Mouse (Mus musculus): ENCODE results near the gene Mgea5. TPM values are rescaled to one million over a fixed set of nuclear protein-coding genes. Genes with fewer than 3 reads are reported as not detected.

Gene Mgea5
- total RNA-seq, 2 experiments from 2014 or later = 158 to 165 TPM

DNA sequence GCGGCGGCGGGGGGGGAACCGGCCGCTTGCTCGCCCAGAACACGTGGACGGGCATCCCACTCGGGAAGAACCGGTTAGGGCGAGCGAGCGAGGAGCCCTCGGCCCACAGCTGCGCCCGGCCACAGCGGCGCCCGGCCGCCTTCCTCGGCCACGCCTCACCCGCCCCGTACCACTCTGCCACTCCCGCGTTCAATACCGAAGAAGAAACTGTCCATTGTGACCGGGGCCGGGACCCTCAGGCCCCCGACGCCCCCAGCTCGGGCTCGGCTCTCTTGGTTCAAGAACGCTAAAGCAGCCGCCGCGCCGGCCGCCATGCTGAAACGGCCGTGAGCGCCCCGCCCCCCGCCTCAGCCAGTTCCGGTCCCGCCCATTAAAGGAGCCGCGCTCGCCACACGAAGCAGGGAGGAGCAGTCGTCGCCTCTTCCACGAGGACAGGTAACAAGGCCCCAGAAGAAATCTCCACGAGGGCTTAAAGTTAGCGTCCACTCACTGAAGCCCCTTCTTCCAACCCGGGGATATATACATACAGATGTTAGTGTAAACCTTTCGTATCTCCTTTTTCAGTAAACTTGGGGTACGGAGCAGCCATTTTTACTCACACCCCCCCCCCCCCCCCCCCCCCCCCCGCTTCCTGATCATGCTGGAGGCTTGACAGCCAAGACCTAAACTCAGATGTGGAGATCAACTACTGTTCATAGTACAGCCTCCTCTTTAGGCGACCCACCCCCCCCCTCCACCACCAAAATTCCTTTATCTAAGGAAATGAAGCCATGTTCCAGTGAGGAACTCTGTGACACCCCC, 34.2 kb downstream of the Mgea5 start, which contains the start of gene Npm3:
Gene Npm3, minus strand, starts transcription at position 349 of the 801 bp plus-strand sequence.
- peak; percentile 74 to 82 for DNase-seq (ENCODE audit: low spot score in 2 of 2)

DNA sequence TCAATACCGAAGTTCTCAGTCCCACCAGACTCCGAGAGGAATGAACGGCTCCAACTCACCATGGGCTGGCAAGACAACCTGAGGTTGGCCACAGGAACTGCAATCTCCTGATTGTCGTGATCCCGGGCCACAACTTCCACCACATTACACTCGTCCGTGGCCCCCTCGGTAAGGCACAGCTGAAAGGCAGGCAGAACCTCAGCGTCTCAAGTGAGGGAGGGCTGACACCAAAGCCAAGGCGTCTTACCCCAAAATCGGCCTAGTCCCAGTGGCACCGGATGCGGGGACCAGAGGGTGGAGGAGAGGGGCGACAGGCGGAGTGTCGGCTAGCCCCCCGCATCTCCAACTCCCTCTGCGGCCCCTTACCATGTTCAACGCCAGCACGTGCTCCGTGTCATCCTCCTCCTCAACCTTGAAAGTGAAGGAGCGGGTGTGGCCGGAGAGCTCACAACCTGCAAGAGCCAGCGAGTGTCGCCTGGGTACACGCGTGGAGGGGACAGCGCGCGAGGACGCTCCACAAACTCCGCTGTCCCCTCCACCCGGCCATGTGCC, 34.9 kb downstream of the Mgea5 start:
- no peak for DNase-seq (ENCODE audit: low spot score in 2 of 2)

DNA sequence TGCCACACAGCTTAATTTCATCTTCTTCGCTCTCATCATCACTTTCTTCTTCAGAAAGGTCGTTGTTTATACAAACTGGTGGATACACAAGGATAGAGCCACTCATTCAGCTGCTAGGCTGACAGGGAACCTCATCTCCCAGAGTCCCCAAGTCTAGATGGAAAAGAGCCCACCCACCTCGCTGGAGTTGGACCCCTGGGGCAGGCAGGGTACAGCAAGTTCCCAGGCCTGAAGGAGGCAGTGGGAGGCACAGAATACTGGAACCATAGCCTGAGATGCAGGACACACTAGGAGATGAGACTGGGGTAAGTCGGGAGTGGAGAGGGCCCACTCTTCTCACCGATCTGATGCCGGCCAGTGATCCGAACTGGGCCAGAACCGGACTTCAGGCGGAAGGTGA, 35.4 kb downstream of the Mgea5 start:
- DNase-seq (ENCODE audit: low spot score in 2 of 2) = no peak

DNA sequence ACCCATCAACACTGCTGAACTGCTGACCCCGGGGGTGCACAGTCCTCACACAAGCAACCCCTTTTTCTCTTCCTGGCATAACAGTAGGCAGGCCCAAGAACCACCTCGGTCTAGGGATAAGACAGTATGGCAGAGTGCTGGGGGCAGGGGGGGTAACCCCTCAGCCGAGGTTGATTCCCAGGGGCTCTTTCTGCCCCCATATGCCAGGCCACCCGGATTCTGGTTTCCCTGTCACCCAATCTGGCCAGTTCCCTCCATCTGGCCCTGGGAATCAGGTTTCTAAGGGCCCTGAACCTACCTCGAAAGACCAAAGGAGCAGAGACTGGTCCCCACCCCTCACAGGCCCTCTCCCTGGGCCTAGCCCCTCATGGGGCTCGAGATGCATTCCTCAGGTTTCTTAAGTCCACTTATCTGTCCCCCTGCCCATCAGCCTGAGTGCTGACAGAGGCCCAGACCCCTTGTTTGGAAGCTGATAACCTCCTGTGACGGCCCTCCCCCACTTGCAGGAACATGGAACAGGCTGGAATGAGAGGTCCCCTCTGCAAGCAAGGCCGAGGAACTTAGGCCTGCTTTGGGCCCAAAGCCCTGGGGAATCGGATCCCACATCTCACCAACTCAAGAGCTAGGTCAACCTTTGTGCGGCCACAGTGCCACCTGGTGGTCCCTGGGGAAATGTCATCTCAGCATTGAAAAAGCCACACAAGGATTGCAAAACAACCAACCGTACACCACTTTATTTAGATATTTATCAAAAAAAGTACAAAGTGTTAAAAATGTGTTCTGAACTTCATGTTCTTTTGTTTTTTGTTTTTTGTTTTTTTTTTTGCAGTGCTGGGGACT, 36.4 kb downstream of the Mgea5 start:
- DNase-seq (ENCODE audit: low spot score in 2 of 2) = peak; percentile 87 to 88

DNA sequence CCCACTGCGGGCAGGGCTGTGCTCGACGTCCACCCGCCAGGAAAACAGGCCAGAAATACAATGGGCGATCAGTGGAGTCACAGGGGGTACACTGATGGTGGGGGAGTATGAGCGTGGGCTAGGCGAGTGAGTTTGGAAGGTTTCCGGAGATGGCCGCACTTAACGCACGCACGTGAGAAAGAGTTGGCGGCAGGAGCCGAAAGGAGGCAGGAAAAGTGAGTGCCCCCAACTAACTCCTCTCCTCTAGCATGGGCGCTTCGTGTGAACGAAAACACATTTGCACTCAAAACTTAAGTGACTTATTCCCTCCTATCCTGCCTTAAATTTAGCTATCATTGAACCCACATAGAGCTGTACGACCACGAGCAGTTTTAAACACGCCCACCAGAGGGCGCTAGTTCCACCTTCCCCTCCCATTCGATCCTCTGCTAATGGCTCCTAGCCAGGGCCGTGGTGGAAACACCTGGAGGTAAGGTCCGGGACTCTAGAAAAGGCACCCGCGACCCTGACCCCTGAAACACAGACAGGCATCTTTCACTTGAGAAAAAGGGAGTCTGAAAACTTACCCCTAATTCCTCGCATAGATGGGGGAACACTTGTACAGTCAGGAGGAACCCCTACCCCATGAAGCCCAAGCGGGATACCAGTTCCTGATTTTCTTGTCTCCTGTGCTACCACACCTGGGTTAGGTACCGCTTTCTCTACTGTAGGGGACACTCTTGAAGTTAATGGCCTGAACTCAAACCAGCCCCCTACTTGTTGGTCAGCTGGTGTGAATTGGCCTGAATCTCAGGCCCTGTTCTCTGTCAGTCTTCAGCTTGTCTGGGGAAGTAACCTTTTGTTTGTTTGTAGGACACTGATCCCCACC, 37.2 kb downstream of the Mgea5 start:
- peak; percentile 72 to 77 for DNase-seq (ENCODE audit: low spot score in 2 of 2)

DNA sequence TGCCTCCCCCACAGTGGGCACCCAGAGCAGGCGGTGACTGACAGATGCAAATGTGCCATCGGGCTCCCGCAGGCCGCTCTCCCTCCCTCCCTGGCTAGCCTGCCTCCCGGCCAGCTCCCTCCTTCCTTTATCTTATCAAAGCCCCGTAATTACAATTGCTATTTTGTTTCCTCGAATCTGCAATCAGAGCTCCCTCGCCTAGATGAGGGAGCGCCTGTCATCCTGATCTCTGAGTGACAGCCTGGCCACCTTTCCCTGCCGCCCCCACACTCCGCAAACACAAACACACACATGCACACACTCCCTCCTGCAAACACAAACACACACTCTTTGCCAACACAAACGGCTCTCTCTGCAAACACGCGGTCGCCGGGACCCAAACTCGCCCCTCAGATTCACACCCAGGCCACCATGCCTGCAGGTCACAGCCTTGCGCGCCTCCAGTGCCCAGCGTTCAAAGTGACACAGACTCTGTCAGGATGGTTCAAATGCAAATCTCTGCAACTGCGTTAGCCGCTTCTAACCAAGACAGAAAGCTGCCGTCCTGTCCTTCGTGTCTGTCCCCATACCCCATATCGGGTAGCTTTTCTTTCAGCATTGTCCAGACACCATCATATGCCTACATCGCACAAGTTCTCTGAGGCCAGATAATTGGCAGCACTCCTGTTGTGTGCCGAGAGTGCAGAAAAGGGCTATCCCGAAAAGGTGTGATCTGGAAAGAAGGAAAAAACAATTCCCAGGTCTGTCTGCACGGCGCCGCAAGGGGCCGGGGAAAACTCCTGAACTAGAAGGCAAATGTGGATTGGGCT, 38.1 kb downstream of the Mgea5 start:
- no peak for DNase-seq (ENCODE audit: low spot score in 2 of 2)

DNA sequence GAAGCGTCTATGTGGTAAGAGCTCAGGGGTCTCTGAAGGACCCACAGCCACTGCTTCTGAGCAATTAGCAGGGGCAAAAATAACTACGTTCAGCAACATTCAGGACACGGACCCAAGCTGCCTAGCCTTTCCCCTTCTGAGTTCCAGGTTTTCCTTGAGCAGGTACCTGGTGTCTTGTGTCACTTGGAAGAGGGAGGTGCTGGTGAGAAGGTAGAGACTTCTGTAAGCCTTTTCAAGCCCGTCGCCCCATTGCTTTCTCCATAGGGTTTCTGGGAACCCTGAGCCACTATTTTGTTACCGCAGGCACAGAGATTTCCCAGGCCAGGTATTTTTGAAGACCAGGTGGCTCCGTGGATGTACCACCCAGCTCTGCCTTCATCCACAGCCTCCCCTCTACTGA, 40.0 kb downstream of the Mgea5 start:
- DNase-seq (ENCODE audit: low spot score in 2 of 2) = no peak

DNA sequence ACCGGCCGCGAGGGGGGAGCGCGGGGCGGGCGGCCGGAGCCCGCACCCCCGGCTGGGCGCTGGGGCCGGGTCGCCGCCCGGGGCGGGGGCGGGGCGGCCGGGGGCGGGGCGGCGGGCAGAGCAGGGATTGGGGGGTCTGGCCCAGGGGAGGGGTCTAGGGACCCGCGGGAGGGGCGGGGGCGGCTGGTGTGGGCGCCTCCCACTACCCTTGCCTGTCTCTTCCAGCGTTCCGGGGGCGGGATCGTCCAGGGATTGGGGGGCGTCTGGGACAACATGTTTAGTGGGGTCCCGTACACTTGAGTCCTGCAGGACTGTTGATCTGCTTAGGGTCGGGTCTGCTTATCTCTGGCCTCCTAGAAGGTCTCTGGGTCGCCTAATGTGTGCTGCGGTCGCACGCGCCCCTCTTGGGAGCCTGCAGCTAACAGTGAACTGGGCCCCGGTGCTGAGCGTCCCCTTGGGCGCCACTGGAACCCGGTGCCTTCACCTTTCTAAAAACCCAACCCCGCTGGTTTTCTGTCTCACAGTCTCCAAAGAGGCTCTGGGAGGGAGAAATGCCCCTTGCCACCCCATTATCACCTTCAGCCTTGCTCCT, 40.6 kb downstream of the Mgea5 start:
- no peak for DNase-seq (ENCODE audit: low spot score in 2 of 2)

DNA sequence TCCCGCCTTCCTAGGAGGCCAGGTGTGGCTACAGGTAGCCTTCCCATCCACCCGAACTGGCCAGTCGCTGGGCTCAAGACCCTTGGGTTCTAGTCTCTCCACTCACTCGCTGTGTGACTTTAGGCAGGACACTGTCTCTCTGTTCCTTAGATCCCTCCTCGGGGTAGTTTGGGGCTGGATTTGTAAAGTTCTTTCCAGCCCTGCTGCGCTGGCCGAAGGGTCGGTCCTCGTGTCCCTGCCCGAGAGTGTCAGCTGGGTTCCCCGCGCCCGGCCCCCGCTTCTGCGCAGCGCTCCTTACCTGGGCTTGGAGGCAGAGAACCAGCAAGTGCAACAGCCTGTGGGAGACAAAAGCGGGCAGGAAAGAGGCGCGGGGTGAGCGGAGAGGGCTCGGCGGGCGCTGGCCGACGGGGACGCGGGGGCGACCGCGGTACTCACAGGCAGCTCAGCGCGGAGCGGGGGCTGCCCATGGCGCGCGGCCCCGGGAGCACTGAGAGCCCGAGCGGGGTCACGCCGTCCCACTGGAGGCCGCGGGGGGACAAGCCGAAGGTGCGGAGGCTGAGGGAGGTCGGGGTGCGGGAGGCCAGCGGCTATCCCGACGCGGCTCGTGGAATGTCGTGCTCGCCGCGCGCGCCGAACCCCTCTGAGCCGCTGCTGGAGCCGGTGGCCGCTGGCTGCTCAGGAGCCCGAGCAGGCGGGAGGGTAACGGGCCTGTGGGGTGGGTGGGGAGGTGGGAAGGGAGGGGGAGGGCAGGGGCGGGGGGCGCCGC, 41.2 kb downstream of the Mgea5 start, which contains the start of gene Fgf8:
Gene Fgf8, minus strand, starts transcription at position 698 of the 766 bp plus-strand sequence.
- peak in 1 of 2 experiments; percentile 5 for DNase-seq (ENCODE audit: low spot score in 2 of 2)

DNA sequence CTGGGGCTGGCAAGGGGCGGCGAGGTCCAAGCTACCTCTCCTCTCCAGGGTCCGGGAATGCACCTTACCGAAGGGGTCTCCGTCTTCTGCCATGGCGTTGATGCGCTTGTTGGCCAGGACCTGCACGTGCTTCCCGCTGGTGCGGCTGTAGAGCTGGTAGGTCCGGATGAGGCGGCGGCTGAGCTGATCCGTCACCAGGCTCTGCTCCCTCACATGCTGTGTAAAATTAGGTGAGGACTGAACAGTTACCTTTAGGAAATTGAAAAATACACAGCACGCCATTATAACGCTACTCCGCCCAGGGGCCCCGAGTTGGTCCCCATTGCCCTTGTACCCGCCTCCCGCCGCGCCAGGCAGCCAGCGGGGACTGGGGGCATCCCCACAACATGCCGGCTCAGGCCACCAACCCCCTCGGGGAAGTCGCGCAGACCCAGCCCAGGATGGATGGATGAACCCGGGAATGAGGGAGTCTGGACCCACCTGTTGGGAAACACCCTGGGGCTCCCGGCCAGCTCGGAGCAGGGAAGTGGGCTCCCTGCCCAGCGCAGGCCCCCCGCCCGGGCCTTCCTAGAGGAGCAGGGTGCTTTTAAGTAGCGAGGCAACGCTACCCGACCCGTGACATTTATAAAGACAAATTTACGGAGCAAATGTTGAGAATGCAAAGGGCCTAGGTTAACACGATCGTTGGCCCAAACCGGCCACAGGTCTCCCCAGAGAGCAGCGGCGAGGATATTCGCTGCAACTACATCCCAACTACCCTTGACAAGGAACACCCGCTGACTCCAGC, 42.0 kb downstream of the Mgea5 start:
- no peak for DNase-seq (ENCODE audit: low spot score in 2 of 2)

DNA sequence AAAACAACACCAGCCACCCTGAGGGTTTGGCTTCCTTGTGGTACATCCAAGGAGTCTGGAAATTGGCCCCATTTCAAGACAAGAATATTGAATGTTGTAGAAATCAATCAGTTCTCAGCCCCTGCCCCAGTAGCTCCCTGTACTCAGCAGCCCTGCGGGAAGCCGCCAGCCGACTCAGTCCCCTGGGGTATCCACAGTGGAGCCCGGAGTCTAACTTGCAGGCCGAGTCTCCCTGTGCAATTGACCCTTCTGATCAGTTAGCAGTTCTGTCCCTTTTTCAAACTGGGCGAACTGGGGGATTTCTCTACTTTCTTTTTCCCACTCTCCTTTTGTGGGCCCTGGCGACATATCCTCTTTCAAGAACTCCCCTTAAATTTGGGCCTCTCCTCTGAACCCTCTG, 42.8 kb downstream of the Mgea5 start:
- DNase-seq (ENCODE audit: low spot score in 2 of 2) = no peak

DNA sequence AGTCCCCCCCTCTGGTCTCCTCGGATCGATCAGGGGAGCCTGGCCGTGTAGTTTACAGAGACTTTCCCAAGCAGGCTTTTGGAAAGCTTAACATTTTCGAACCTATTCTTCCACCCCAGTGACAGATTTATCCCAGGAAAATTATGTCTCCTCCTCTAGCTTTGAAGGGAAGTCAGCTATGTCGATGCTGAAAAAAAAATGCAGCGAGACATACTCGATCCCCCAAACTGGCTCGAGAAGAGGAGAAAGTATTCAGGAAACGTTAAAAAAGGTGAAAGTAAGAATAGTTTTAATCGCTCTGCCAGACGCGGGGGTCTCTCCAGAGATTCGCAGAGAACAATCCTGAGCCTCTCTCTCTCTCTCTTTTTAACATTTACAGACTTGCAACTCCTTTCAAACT, 43.4 kb downstream of the Mgea5 start:
- no peak for DNase-seq (ENCODE audit: low spot score in 2 of 2)

DNA sequence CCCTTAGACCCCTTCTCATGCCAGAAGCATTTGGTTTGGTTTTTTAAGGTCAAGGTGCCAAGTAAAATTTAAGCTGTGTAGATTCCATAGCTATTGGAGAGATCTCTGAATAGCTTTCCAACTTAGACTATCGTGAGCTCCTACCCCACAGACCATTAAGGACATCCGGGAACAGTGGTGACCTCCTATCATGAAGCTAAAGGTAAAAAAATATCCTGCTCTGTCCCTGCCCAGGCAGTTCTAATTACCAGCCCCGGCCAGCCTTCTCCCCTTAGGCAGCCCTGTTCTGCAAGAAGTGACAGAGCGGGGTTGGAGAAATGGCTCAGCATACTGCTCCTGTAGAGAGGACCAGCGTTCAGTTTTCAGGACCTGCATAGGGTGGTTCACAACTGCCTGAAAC, 45.1 kb downstream of the Mgea5 start:
- no peak for DNase-seq (ENCODE audit: low spot score in 2 of 2)

DNA sequence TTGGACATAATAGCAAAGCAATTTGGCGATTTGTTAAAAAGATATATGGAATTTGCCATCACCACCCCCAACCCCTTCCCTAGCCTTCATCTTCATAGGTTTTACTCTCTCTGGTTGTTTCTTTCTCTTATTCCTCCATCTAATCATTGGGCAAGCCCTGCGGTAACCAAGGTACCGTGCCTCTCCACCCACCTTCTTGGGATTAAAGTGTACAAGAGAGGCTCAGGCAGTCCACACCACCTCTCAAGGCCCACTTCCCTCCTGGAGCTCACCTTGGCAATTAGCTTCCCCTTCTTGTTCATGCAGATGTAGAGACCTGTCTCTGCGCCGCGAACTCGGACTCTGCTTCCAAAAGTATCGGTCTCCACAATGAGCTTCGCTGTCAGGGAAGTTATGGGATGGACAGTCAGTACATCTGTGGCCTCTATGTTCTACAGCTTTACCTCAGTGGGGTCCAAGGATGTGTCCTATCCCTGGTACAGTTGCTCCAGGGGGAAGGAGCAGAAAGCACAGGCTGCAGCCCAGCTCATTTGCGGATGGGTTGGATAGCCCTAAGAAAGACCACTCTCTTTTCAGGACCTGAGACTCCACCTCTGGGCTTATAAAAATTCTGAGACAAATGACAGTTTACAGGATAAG, 45.7 kb downstream of the Mgea5 start:
- no peak for DNase-seq (ENCODE audit: low spot score in 2 of 2)

DNA sequence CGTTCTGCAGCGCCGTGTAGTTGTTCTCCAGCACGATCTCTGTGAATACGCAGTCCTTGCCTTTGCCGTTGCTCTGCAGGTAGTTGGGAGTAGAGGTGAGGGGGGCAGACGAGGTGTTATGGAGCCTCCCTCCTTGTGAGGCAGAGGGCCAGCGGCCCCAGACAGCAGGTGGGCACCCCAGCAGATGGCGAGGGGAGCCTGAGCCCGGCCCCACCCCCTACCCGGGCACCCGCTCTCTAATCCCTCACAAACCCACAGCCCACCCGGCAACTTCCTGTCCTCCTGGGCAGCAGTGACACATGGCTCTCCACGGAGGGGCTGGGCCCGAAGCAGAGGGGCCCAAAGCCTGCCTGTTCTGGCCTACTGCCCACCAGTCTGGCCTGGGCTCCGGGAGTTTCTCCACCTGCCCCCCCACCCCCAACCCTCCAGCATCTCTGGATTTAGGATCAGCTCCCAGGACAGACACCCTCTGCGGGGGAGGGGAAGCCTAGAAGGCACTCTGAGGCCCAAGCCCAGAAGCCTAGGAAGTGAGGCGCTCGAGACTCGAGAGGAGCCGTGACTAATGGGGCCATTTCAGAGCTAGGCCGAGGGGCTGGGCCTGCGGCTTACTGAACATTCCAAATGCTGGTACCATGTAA, 46.3 kb downstream of the Mgea5 start:
- DNase-seq (ENCODE audit: low spot score in 2 of 2) = no peak

DNA sequence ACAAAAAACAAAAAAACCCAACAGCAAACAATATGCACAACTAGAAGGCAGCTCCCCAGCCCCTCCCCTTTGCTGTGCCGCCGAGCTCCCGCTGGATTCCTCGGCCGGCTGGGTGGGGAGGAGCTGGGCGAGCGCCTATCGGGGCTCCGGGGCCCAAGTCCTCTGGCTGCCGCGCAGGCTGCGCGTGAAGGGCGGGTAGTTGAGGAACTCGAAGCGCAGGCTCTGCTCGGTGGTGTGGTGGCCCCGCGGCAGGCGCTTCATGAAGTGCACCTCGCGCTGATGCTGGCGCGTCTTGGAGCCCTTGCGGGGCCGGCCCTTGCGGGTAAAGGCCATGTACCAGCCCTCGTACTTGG, 46.8 kb downstream of the Mgea5 start:
- DNase-seq (ENCODE audit: low spot score in 2 of 2) = peak in 1 of 2 experiments; percentile 9

DNA sequence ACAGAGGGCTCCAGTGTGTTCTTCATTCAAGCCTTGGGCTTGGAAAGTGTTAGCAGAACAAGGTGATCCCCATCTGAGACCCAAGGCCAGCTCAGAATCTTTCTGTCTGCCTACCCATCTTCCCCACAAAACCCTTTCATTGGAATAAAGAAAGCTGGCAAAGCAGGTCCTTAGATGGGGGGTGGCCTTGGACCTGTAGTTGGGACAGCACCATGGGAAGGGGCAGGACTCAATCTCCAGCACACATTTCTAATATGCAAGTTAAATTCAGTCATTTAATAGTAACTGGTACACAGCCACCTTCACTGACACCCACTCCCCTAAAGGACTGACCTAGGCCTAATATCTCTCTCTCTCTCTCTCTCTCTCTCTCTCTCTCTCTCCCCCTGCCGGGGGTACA, 47.4 kb downstream of the Mgea5 start:
- no peak for DNase-seq (ENCODE audit: low spot score in 2 of 2)
